Mouse (Mus musculus) left cerebral cortex, adult 9 months (tissue): ENCODE measurements around the gene Oxct1.
A peak's percentile ranks its signal among the peaks of the same experiment; 100 is the strongest.

Experiments used
- DNase-seq, 2 experiments: peaks; one replicate each; pipeline ENCODE4 v3.0.0; 2022; ENCODE audit warnings: low spot score in 2 of 2

The Oxct1 gene

DNA sequence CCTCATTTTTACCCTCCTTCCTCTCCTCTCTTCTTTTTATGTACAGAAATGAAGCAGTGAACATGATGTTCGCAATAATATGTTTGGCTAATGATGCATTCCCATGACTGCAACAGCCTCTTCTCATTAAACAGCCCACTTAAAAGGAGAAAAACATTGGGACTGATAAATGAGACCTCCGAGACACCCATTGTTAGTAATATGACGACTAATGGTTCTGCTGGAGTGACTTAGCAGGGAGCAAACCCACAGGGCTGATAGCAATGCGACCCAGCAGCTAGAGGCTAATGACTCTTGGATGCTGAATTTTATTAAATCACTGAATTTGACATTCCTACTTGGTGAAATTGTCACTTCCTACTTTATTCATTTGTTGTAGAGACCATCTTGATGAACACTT is 79.3 kb downstream of the Oxct1 start:
- no peak for DNase-seq

GRCm38 (mm10) chr15:4119962-4120361 is 93.8 kb downstream of the Oxct1 start:
- no peak for DNase-seq

DNA sequence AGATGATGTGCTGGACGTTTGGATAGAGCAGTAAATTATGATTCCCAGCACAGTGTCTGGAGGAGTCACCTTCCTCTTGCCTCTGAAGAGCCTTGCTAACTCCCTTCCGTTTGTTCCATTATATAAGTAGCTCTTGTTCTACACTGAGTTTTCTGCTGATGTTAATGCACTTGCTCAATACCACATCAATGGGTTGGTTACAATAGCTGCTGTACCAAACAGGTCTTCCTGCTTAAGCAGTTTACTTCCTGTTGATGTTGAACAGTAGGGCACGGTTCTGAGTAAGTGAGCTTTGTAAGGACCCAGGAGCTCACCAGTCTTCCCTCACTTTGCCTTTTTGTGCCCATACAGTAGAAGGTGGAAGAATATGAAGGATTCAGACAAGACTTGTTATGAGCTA is 98.5 kb downstream of the Oxct1 start:
- DNase-seq, result no peak

- no peak for DNase-seq
Measured at GRCm38 (mm10) chr15:4138524-4138923, 112.3 kb downstream of the Oxct1 start.

DNA sequence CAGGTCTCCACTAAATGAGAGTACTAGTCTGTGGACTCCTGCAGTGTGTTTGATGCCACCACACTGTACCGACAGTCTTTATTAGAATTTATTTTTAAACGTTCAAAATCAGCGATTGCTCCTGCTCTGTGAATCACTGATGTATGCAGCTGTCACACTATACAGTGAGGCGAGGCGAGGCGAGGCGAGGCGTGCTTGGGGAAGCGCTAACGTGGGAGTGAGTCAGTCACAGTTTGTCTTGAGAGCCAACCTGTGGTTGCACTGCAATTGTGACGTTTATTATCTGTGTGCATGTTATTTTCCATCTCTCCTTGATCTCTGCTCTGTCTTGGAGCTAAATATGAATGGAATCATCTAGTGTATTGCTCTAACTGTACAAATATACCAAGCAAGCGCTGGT is 113.3 kb downstream of the Oxct1 start:
- peak; percentile 44 to 47 for DNase-seq

DNA sequence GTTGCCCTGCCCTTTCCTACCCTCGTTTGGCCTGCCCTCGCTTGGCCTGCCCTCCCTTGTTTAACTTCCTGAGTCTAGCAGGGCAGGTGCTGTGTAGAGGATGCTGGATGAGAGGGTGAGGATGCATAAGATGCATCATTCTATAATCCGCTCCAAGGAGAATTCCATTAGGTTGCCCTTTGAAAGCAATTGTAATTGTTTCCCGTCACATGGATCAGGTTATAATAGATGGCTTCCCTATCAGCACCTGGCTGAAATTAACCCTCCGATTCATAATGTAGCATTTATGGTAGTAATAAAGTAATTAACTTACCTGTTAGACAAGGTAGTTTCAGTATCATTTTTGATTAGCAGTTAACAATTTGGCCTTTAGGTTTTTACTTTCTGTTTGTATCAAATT is 119.2 kb downstream of the Oxct1 start:
- DNase-seq, result no peak

DNA sequence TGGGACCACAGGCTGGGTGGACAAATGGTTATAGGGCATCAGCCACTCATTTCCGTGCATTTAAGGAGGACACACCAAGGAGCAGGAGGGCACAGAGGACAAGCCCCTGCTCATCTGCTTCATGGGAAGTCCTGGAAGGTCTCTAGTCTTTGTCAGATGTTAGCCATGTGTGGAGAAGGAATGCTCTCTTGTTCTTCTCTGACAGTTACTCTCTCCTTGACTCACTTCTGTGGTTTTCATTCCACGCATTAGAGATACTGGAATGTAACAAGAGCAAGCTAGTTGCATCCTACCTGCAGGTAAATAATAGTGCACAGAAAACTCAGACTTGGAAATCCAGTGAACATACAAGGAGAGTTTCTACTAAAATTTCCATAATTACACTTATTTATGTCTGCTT is 121.5 kb downstream of the Oxct1 start:
- DNase-seq, result no peak

GRCm38 (mm10) chr15:4148649-4149389 is 122.6 kb downstream of the Oxct1 start:
- DNase-seq, result no peak

GRCm38 (mm10) chr15:4154646-4155045 is 128.5 kb downstream of the Oxct1 start:
- DNase-seq, result no peak

GRCm38 (mm10) chr15:4167946-4168345 is 141.8 kb downstream of the Oxct1 start:
- no peak for DNase-seq

GRCm38 (mm10) chr15:4171600-4171999 is 145.4 kb downstream of the Oxct1 start:
- DNase-seq, result no peak

- DNase-seq, result no peak
Measured at GRCm38 (mm10) chr15:4197913-4198312, 171.7 kb downstream of the Oxct1 start.
